Mouse (Mus musculus) R1 (cell line): ENCODE measurements around the gene Ubxn10.

ENCODE experiments used
- DNase-seq: peaks from one replicate; pipeline ENCODE4 v3.0.0-alpha.2; 2018; ENCODE audit warnings: low read depth, low spot score

The Ubxn10 gene

GRCm38 (mm10) chr4:138734105-138734504 lies 2.9 kb downstream of the Ubxn10 start:
- no peak for DNase-seq

GRCm38 (mm10) chr4:138729018-138729703 lies 7.8 kb downstream of the Ubxn10 start:
- DNase-seq: peak; percentile 69

- DNase-seq: no peak
Observed at GRCm38 (mm10) chr4:138725751-138726150, 11.2 kb downstream of the Ubxn10 start.

GRCm38 (mm10) chr4:138725127-138725461 lies 11.9 kb downstream of the Ubxn10 start:
- DNase-seq: peak; percentile 84

GRCm38 (mm10) chr4:138724354-138725126 lies 12.4 kb downstream of the Ubxn10 start, which contains the start of gene Pla2g2c:
Gene Pla2g2c, plus strand, starts transcription at chr4:138724792.
- DNase-seq: no peak

GRCm38 (mm10) chr4:138723493-138724281 lies 13.3 kb downstream of the Ubxn10 start:
- DNase-seq: no peak

GRCm38 (mm10) chr4:138719264-138719596 lies 17.7 kb downstream of the Ubxn10 start:
- DNase-seq: no peak

- DNase-seq: no peak
Observed at GRCm38 (mm10) chr4:138718586-138719263, 18.2 kb downstream of the Ubxn10 start.

- DNase-seq: no peak
Observed at GRCm38 (mm10) chr4:138716697-138717096, 20.3 kb downstream of the Ubxn10 start.

GRCm38 (mm10) chr4:138714186-138714585 lies 22.8 kb downstream of the Ubxn10 start:
- DNase-seq: no peak

GRCm38 (mm10) chr4:138712621-138713020 lies 24.3 kb downstream of the Ubxn10 start:
- no peak for DNase-seq

GRCm38 (mm10) chr4:138712096-138712495 lies 24.9 kb downstream of the Ubxn10 start:
- peak; percentile 21 for DNase-seq

- peak; percentile 86 for DNase-seq
Observed at GRCm38 (mm10) chr4:138711051-138711820, 25.7 kb downstream of the Ubxn10 start.

- DNase-seq: no peak
Observed at GRCm38 (mm10) chr4:138710633-138711032, 26.3 kb downstream of the Ubxn10 start.

GRCm38 (mm10) chr4:138709944-138710343 lies 27.0 kb downstream of the Ubxn10 start:
- no peak for DNase-seq

- no peak for DNase-seq
Observed at GRCm38 (mm10) chr4:138709246-138709645, 27.7 kb downstream of the Ubxn10 start.

GRCm38 (mm10) chr4:138708636-138709035 lies 28.3 kb downstream of the Ubxn10 start:
- peak; percentile 89 for DNase-seq

GRCm38 (mm10) chr4:138706620-138707019 lies 30.3 kb downstream of the Ubxn10 start:
- DNase-seq: peak; percentile 97

- peak; percentile 36 for DNase-seq
Observed at GRCm38 (mm10) chr4:138704169-138704568, 32.8 kb downstream of the Ubxn10 start.

GRCm38 (mm10) chr4:138703591-138703990 lies 33.4 kb downstream of the Ubxn10 start:
- no peak for DNase-seq

- peak; percentile 81 for DNase-seq
Observed at GRCm38 (mm10) chr4:138702528-138702927, 34.4 kb downstream of the Ubxn10 start.
